Mouse (Mus musculus) heart, postnatal 0 days (tissue): ENCODE data around the gene Pafah1b2. TPM values are rescaled to one million over a fixed set of nuclear protein-coding genes. Genes with fewer than 3 reads are reported as not detected.

ENCODE experiments used
- ATAC-seq: fragments of 200-750 bp; cut with Nextera tagmentation; 2 replicates; pipeline ENCODE4 v1.8.0; 2017; ENCODE audit warnings: low read depth, moderate number of reproducible peaks, moderate library complexity; ENCODE audit not compliant: insufficient read depth
- DNase-seq: peaks from one replicate; pipeline ENCODE4 v3.0.0-alpha.2; 2016; ENCODE audit warnings: low spot score
- H3K27ac ChIP-seq: fragments of 300-500 bp; sonication (generic); 2 replicates; pipeline ENCODE4 v1.5.1; 2014; ENCODE audit warnings: low read depth, mild to moderate bottlenecking
- H3K27me3 ChIP-seq: fragments of 300-500 bp; sonication (generic); 2 replicates; pipeline ENCODE4 v1.6.1; 2014; ENCODE audit warnings: low read length, mixed read lengths; ENCODE audit not compliant: control insufficient read depth, insufficient read depth
- H3K36me3 ChIP-seq: fragments of 300-500 bp; sonication (generic); replicated peaks from 2 replicates; pipeline ENCODE4 v1.6.1; 2014; ENCODE audit warnings: low read length, mixed read lengths; ENCODE audit not compliant: control insufficient read depth, insufficient read depth
- H3K4me1 ChIP-seq: fragments of 300-500 bp; sonication (generic); 2 replicates; pipeline ENCODE4 v1.6.1; 2014; ENCODE audit warnings: antibody characterized with exemption; ENCODE audit not compliant: control insufficient read depth, insufficient read depth
- H3K4me2 ChIP-seq: fragments of 300-500 bp; sonication (generic); 2 replicates; pipeline ENCODE4 v1.6.1; 2014; ENCODE audit warnings: low read depth, mild to moderate bottlenecking, low read length, moderate library complexity
- H3K4me3 ChIP-seq: fragments of 300-500 bp; sonication (generic); 2 replicates; pipeline ENCODE4 v1.5.1; 2014; ENCODE audit warnings: low read depth, low read length
- H3K9ac ChIP-seq: fragments of 300-500 bp; sonication (generic); replicated peaks from 2 replicates; pipeline ENCODE4 v1.6.1; 2014; ENCODE audit warnings: low read depth, low read length, mixed read lengths
- H3K9me3 ChIP-seq: fragments of 300-500 bp; sonication (generic); replicated peaks from 2 replicates; pipeline ENCODE4 v1.6.1; 2016; ENCODE audit warnings: low read length; ENCODE audit not compliant: control insufficient read depth
- CTCF ChIP-seq: IDR thresholded peaks from 2 replicates; pipeline ENCODE4 v1.5.1; 2016; ENCODE audit warnings: antibody characterized with exemption, control low read depth, low read depth
- EP300 ChIP-seq: IDR thresholded peaks from 2 replicates; pipeline ENCODE4 v1.6.1; 2016; ENCODE audit warnings: antibody characterized with exemption, low read depth
- whole genome bisulfite sequencing: fragments of 180-500 bp; shearing (Covaris S2); extraction: QIAGEN DNeasy Blood & Tissue Kit; methylation state at CpG from one replicate; pipeline ENCODE4 v1.1.7; 2014; 5-methylcytosine and 5-hydroxymethylcytosine counted together
- polyA plus RNA-seq: library from polyadenylated mRNA; unstranded; fragments of >200 nt; fragmentation: Nextera tagmentation; extraction: Ambion mirVana; gene quantifications from 2 replicates; pipeline ENCODE4 v1.2.1, GENCODE M21; 2015
- total RNA-seq: library from RNA; depleted of rRNA; stranded (reverse); fragments of >200 nt; gene quantifications from 2 replicates; pipeline ENCODE4 v1.2.3, GENCODE M21; 2014; ENCODE audit warnings: low replicate concordance; rRNA removed

Gene Pafah1b2
- total RNA-seq (41.0 and 50.3 TPM in 2 replicates), polyA plus RNA-seq (83.6 and 92.8 TPM in 2 replicates)

GRCm38 (mm10) chr9:46012091-46013008 lies at the start of gene Pafah1b2, which contains the start of gene Sik3:
Gene Pafah1b2, minus strand, starts transcription at chr9:46012690.
Gene Sik3, plus strand, starts transcription at chr9:46012820.
- Histone ChIP-seq H3K4me2 (peak within 1 kb of the TSS; percentile 72), H3K4me1 (peaks cover 34% of the 10 kb centered on the region), H3K4me3 (peak within 1 kb of the TSS; percentile 99), H3K9me3 (no peaks in the 10 kb centered on the region), H3K36me3 (no peaks in the 10 kb centered on the region), H3K9ac (peak within 1 kb of the TSS; percentile 100), H3K27ac (peak within 1 kb of the TSS; percentile 99), H3K27me3 (no peaks in the 10 kb centered on the region)
- WGBS: 3% methylated on average over 61 of the region's 78 CpGs
- peak; percentile 96 for DNase-seq
- TF ChIP-seq EP300 (peak; percentile 61; the same call in 1 of the 2 replicates), CTCF (peak; percentile 79)
- peak; percentile 92 for ATAC-seq

- TF ChIP-seq EP300 (no peak), CTCF (no peak)
- WGBS: 50% methylated on average over 9 of the region's 9 CpGs
- Histone ChIP-seq H3K27ac (no peak overlapping the region), H3K9ac (no peak overlapping the region), H3K4me1 (peaks cover 7% of the 10 kb centered on the region; the same call in 1 of the 2 replicates), H3K4me3 (no peak overlapping the region), H3K27me3 (no peaks in the 10 kb centered on the region), H3K4me2 (no peak overlapping the region), H3K9me3 (no peaks in the 10 kb centered on the region), H3K36me3 (no peaks in the 10 kb centered on the region)
- ATAC-seq (no peak), DNase-seq (no peak)
These were observed 49.4 kb upstream of the Pafah1b2 start for GRCm38 (mm10) chr9:46061696-46062425.

- no peak for ATAC-seq
- H3K27ac ChIP-seq: no peak overlapping the region
- no peak overlapping the region for H3K4me2 ChIP-seq
- no peak for DNase-seq
- no peak overlapping the region for H3K9ac ChIP-seq
- H3K9me3 ChIP-seq: no peaks in the 10 kb centered on the region
- no peak overlapping the region for H3K4me3 ChIP-seq
- WGBS: 93% methylated on average over 2 of the region's 2 CpGs
- no peaks in the 10 kb centered on the region for H3K36me3 ChIP-seq
- peaks cover 7% of the 10 kb centered on the region; the same call in 1 of the 2 replicates for H3K4me1 ChIP-seq
- no peaks in the 10 kb centered on the region for H3K27me3 ChIP-seq
- no peak for TF ChIP-seq EP300
- TF ChIP-seq CTCF: no peak
These were observed 47.8 kb upstream of the Pafah1b2 start for GRCm38 (mm10) chr9:46060249-46060648.

GRCm38 (mm10) chr9:46058065-46058464 lies 45.6 kb upstream of the Pafah1b2 start:
- H3K4me1 ChIP-seq: peaks cover 9% of the 10 kb centered on the region; the same call in 1 of the 2 replicates
- H3K27ac ChIP-seq: no peak overlapping the region
- TF ChIP-seq EP300 (no peak), CTCF (no peak)
- DNase-seq: no peak
- WGBS: 91% methylated on average over 3 of the region's 3 CpGs
- H3K9me3 ChIP-seq: no peaks in the 10 kb centered on the region
- ATAC-seq: no peak
- no peaks in the 10 kb centered on the region for H3K36me3 ChIP-seq
- H3K9ac ChIP-seq: no peak overlapping the region
- no peak overlapping the region for H3K4me3 ChIP-seq
- H3K27me3 ChIP-seq: no peaks in the 10 kb centered on the region
- H3K4me2 ChIP-seq: no peak overlapping the region

GRCm38 (mm10) chr9:46053014-46053666 lies 40.6 kb upstream of the Pafah1b2 start:
- no peaks in the 10 kb centered on the region for H3K36me3 ChIP-seq
- DNase-seq (no peak), ATAC-seq (no peak)
- H3K9ac ChIP-seq: no peak overlapping the region
- no peak for TF ChIP-seq EP300
- TF ChIP-seq CTCF: no peak
- WGBS: 89% methylated on average over 9 of the region's 9 CpGs
- no peak overlapping the region for H3K4me3 ChIP-seq
- no peak overlapping the region for H3K4me2 ChIP-seq
- no peaks in the 10 kb centered on the region for H3K27me3 ChIP-seq
- H3K4me1 ChIP-seq: peaks cover 23% of the 10 kb centered on the region
- H3K27ac ChIP-seq: no peak overlapping the region
- H3K9me3 ChIP-seq: no peaks in the 10 kb centered on the region
